Mouse (Mus musculus): ENCODE measurements around the gene D17Wsu92e. TPM values are rescaled to one million over a fixed set of nuclear protein-coding genes. Genes with fewer than 3 reads are reported as not detected.

Gene D17Wsu92e
- polyA plus RNA-seq (2017; shearing (Covaris generic)): 31.9 TPM

DNA sequence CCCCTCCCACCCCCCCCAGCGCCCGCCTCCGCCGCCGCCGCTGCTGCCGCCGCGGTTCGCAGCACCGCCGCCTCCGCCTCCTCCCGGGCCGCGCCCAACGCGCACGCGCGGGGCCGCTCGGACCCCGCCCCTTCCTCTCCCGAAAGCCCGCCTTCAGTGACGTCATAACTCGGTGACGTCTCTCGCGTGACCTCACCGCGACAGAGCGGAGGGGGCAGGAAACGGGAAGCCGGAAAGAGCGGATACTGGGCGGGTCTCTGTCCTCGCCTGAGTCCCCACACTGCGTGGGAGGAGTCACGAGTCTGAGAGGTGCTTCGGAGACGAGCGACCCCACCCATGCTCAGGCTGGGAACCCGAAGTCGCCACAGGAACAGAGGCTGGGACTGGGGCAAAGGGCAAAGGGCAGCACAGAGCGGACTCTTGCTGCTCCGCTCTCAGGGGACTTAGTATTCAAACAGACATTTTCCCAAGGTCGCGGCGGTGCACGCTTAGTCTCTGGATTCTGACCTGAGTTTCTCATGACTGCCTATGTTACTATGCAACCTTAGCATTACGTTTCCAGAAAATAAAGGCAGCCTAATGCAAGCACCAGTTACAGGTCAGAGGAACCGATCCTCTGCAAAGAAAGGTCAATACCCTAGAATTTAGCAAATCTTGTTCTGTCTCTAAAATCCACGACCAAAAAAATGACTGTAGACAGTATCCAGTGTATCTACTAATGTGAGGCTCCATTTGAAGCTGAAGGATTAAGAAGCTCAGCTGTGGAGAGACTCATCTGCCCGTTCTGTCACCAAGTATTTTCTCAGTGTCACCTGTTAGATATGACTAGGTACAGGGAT lies at the start of gene D17Wsu92e:
D17Wsu92e (minus strand) TSS at position 81 of the 839 bp plus-strand sequence.

DNA sequence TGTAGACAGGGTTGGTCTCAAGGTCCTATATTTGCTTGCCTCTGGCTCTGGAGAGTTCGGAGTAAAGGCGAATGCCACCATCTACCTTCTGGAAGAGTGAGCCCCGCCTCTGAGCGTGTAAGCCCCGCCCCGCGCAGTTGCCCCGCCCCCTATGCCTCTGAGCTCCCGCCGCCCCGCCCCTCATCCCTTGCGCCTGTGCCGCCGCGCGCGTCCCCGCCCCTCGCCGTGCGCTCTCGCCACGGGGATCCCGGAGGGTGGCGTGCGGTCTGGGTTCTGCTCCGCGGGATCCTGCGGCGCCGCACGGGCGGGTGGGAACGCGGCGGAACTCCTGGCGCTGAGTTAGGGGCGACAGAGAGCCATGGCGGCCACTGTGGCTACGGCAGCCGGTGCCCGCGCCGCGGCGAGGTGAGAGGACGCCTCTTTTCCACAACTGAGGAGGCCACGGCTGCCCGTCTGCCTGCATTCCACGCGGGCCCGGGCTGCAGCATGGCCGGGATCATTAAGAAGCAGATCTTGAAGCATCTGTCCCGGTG lies 35.9 kb upstream of the D17Wsu92e start, which contains the start of gene Uhrf1bp1:
Uhrf1bp1 (plus strand) TSS at position 177 of the 533 bp plus-strand sequence.

DNA sequence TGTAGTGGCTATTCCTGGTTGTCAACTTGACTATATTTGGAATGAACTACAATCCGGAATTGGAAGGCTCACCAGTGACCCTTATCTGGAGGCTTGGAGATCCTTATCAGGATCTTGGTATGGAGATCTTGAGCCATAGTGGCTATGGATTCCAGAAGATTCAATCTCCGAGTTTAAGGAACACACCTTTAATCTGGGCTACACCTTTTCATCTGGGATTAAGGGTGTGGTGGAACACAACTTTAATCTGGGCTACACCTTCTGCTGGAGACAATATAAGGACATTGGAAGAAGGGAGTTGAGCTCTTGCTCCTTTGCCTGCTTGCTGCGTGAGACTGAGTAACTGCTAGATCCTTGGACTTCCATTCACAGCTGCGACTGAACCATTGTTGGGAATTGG lies 17.4 kb upstream of the D17Wsu92e start, which contains the start of gene Snrpc:
Snrpc (plus strand) TSS at position 301 of the 400 bp plus-strand sequence.

DNA sequence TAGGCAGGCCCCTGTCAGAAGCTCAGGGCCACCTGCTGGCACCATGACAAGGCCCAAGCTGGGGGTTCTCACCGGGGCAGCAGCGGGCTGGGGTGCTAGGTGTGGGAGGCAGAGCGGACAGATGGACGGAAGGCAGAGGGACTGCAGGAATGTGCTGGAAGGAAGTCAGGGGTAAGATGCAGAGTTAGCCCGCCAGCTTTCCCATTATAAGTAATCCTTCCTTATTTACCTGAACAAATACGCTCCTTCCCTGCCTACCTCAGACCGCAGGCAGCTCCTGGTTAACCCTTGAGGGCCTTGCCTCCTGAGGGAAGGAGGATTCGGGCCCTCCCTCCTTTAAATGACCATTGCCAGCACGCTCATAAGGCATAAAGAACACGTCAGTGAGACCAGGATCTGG lies 91.7 kb downstream of the D17Wsu92e start, which contains the start of gene Spdef:
Spdef (minus strand) TSS at position 186 of the 400 bp plus-strand sequence.

Other genes with a start within 250 kb of the D17Wsu92e start
- gene Nudt3, start 197.2 kb downstream of the D17Wsu92e start, polyA plus RNA-seq (2017; shearing (Covaris generic)): 60.5 TPM
- not detected for gene RPS10-NUDT3, start 185.4 kb downstream of the D17Wsu92e start, polyA plus RNA-seq (2017; shearing (Covaris generic))
- gene Rps10, start 184.0 kb downstream of the D17Wsu92e start, polyA plus RNA-seq (2017; shearing (Covaris generic)): 979 TPM
- gene Pacsin1, start 165.1 kb downstream of the D17Wsu92e start, polyA plus RNA-seq (2017; shearing (Covaris generic)): 14.1 TPM
- gene Spdef, start 91.7 kb downstream of the D17Wsu92e start, polyA plus RNA-seq (2017; shearing (Covaris generic)): not detected
- gene Snrpc, start 17.5 kb upstream of the D17Wsu92e start, polyA plus RNA-seq (2017; shearing (Covaris generic)): 105 TPM
- gene Uhrf1bp1, start 35.8 kb upstream of the D17Wsu92e start, polyA plus RNA-seq (2017; shearing (Covaris generic)): 1.5 TPM
- 15.2 TPM for gene Anks1, start 88.7 kb upstream of the D17Wsu92e start, polyA plus RNA-seq (2017; shearing (Covaris generic))
- gene Taf11, start 89.2 kb upstream of the D17Wsu92e start, polyA plus RNA-seq (2017; shearing (Covaris generic)): 26.9 TPM